ENCODE assay signal across 7 mouse cellular contexts in the genomic region with DNA sequence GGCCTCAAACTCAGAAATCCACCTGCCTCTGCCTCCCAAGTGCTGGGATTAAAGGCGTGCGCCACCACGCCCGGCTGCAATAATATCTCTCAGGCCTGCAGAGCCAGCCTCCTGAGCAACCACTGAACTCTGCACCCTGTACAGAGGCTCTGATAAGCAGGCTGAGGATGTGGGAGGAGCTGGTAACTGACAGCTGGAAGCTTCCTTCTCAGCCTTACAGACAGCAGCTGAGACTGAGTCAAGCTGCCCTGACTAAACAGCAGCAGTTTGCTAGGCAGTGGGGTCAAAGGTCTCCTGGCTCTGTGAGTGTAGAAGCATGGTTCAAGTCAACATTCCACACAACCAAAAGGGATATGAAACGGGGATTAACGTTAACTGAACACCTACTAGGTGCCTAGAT. TPM values are rescaled to one million over a fixed set of nuclear protein-coding genes. Genes with fewer than 3 reads are reported as not detected.
DNase-seq lines count a peak whose midpoint lies in the region; ATAC-seq and TF ChIP-seq lines count a peak whose summit lies in the region.

No protein-coding gene starts in this region.

- peak overlapping the region; percentile 65 for H3K27ac ChIP-seq in MEL (ENCODE audit: control insufficient read depth, low read depth, low read length)
- peak overlapping the region; percentile 81 for H3K27ac ChIP-seq in intestine, embryonic 15.5 days
- H3K27ac ChIP-seq in lung, embryonic 16.5 days (ENCODE audit: low read length): 0 out of 2 replicates have a peak overlapping the region, but pooled peaks have one; percentile 36
- H3K27ac ChIP-seq in left cerebral cortex, adult 2 months: no peak overlapping the region

- TF ChIP-seq EP300 in MEL (IDR thresholded peaks at IDR 0.05; ENCODE audit: low read depth in 1 of 2, low read length in 2 of 2): peak; percentile 68 to 84

- peaks cover 0 to 20% of the 10 kb centered on the region in 2 experiments; a peak in 2 of 4 replicates for H3K36me3 ChIP-seq in MEL (ENCODE audit: control insufficient read depth in 1 of 2, insufficient read depth in 2 of 2, low read length in 2 of 2)
- no peaks in the 10 kb centered on the region for H3K36me3 ChIP-seq in intestine, embryonic 15.5 days
- H3K36me3 ChIP-seq in lung, embryonic 16.5 days (ENCODE audit: control insufficient read depth, insufficient read depth, low read length): no peaks in the 10 kb centered on the region

- DNase-seq in MEL (ENCODE audit: low read depth, low spot score): peak; percentile 96
- peak; percentile 59 for DNase-seq in c-Kit-positive CD71-positive TER-119-negative erythroid progenitor cells, embryonic 14.5 days (ENCODE audit: low read depth)
- DNase-seq in thymus, postnatal 14 days: peak; percentile 80
- DNase-seq in left cerebral cortex, postnatal 4 days: no peak
- no peak for DNase-seq in left cerebral cortex, adult 2 months (ENCODE audit: extremely low spot score in 1 of 2, low spot score in 2 of 2)

- TF ChIP-seq POLR2A in MEL (IDR thresholded peaks at IDR 0.05; ENCODE audit: control insufficient read depth in 1 of 2, insufficient read depth in 1 of 2, low read depth in 1 of 2, low read length in 2 of 2, poor library complexity in 1 of 2): peak in 1 of 2 experiments; percentile 56; a peak in 1 of 4 replicates

- H3K4me1 ChIP-seq in MEL (ENCODE audit: control insufficient read depth in 1 of 2, insufficient read depth in 2 of 2, low read length in 2 of 2): peaks cover 21 to 40% of the 10 kb centered on the region in 2 experiments
- peaks cover 14% of the 10 kb centered on the region for H3K4me1 ChIP-seq in intestine, embryonic 15.5 days (replicated peaks)
- peaks cover 29% of the 10 kb centered on the region for H3K4me1 ChIP-seq in lung, embryonic 16.5 days (replicated peaks; ENCODE audit: control insufficient read depth, insufficient read depth, low read length)

- no peak for TF ChIP-seq RAD21 in MEL (IDR thresholded peaks at IDR 0.05; ENCODE audit: low read depth, low read length)

- TF ChIP-seq CTCF in MEL (IDR thresholded peaks at IDR 0.05 in 2 of 3, conservative IDR thresholded peaks at IDR 0.05 in 1 of 3; ENCODE audit: control insufficient read depth in 1 of 3, insufficient read depth in 1 of 3, low read depth in 2 of 3, low read length in 3 of 3, poor library complexity in 1 of 3, severe bottlenecking in 1 of 3): no peak
- no peak for TF ChIP-seq CTCF in left cerebral cortex, adult 2 months (IDR thresholded peaks at IDR 0.05)

- 40% methylated on average over 6 of the region's 6 CpGs for WGBS in intestine, embryonic 15.5 days
- WGBS in lung, embryonic 16.5 days: 36% methylated on average over 6 of the region's 6 CpGs

- no peaks in the 10 kb centered on the region for H3K27me3 ChIP-seq in MEL (ENCODE audit: control insufficient read depth in 1 of 2, insufficient read depth in 2 of 2, low read length in 2 of 2)
- no peaks in the 10 kb centered on the region for H3K27me3 ChIP-seq in intestine, embryonic 15.5 days (replicated peaks)
- H3K27me3 ChIP-seq in lung, embryonic 16.5 days (ENCODE audit: control insufficient read depth, insufficient read depth, low read depth, low read length): no peaks in the 10 kb centered on the region

- no peak overlapping the region for H3K4me2 ChIP-seq in intestine, embryonic 15.5 days (replicated peaks)
- no peak overlapping the region for H3K4me2 ChIP-seq in lung, embryonic 16.5 days (ENCODE audit: low read depth, low read length)

- no peaks in the 10 kb centered on the region for H3K79me2 ChIP-seq in MEL (ENCODE audit: control insufficient read depth, insufficient read depth, low read length, poor library complexity)

- H3K9me3 ChIP-seq in MEL (replicated peaks; ENCODE audit: insufficient read depth, low read length): no peaks in the 10 kb centered on the region
- no peaks in the 10 kb centered on the region for H3K9me3 ChIP-seq in intestine, embryonic 15.5 days
- no peaks in the 10 kb centered on the region for H3K9me3 ChIP-seq in lung, embryonic 16.5 days (ENCODE audit: control insufficient read depth, low read length)

- intact Hi-C loops in left cerebral cortex, postnatal 4 days (cut with DNase I): no loop called here
- intact Hi-C loops in left cerebral cortex, adult 2 months (cut with DNase I): no loop called here

- peak overlapping the region; percentile 23; the same call in 1 of the 2 replicates for H3K9ac ChIP-seq in MEL (ENCODE audit: control insufficient read depth, low read depth, low read length, poor library complexity, severe bottlenecking)
- no peak overlapping the region for H3K9ac ChIP-seq in intestine, embryonic 15.5 days
- no peak overlapping the region for H3K9ac ChIP-seq in lung, embryonic 16.5 days (ENCODE audit: low read length)

- ATAC-seq in intestine, embryonic 15.5 days: peak; percentile 96
- peak; percentile 89 for ATAC-seq in lung, embryonic 16.5 days (ENCODE audit: low read depth)

- H3K4me3 ChIP-seq in MEL (ENCODE audit: control insufficient read depth in 1 of 2, insufficient read depth in 1 of 2, low read depth in 2 of 2, low read length in 2 of 2): no peak overlapping the region
- no peak overlapping the region for H3K4me3 ChIP-seq in intestine, embryonic 15.5 days (replicated peaks)
- no peak overlapping the region for H3K4me3 ChIP-seq in lung, embryonic 16.5 days (ENCODE audit: low read length)
- no peak overlapping the region for H3K4me3 ChIP-seq in left cerebral cortex, adult 2 months

TF ChIP-seq in MEL, 35 proteins besides CTCF, POLR2A, EP300 and RAD21 (continues in another document):
- TF ChIP-seq ELF1 (IDR thresholded peaks at IDR 0.05; ENCODE audit: low read depth, low read length) (peak; percentile 30; the same call in 1 of the 2 replicates), ZKSCAN1 (IDR thresholded peaks at IDR 0.05; ENCODE audit: low read depth, low read length) (peak; percentile 69; the same call in 1 of the 2 replicates), NELFE (IDR thresholded peaks at IDR 0.05; ENCODE audit: low read depth, low read length) (peak; percentile 42; the same call in 1 of the 2 replicates), JUND (IDR thresholded peaks at IDR 0.05; ENCODE audit: low read depth, low read length) (no peak), KAT2A (conservative IDR thresholded peaks at IDR 0.05; ENCODE audit: low read depth, low read length) (no peak; the same call in 1 of the 2 replicates), MAFK (IDR thresholded peaks at IDR 0.05; ENCODE audit: borderline replicate concordance, low read depth, low read length) (peak; percentile 12; the same call in 1 of the 2 replicates), HCFC1 (IDR thresholded peaks at IDR 0.05; ENCODE audit: low read depth, low read length) (peak; percentile 60; the same call in 1 of the 2 replicates), USF2 (IDR thresholded peaks at IDR 0.05; ENCODE audit: borderline replicate concordance in 1 of 2, insufficient read depth in 1 of 2, low read depth in 1 of 2, low read length in 2 of 2) (no peak), SIN3A (IDR thresholded peaks at IDR 0.05; ENCODE audit: low read length) (peak; percentile 93), TCF12 (IDR thresholded peaks at IDR 0.05; ENCODE audit: low read depth, low read length) (peak; percentile 74; the same call in 1 of the 2 replicates), GABPA (IDR thresholded peaks at IDR 0.05; ENCODE audit: low read depth, low read length) (no peak), CHD1 (IDR thresholded peaks at IDR 0.05; ENCODE audit: low read depth, low read length) (0 out of 2 replicates have a peak, but pooled peaks have one; percentile 62), NRF1 (IDR thresholded peaks at IDR 0.05; ENCODE audit: insufficient read depth, low read depth, low read length, poor library complexity, severe bottlenecking) (0 out of 2 replicates have a peak, but pooled peaks have one; percentile 33), TBP (IDR thresholded peaks at IDR 0.05; ENCODE audit: low read depth, low read length) (peak; percentile 82), RCOR1 (IDR thresholded peaks at IDR 0.05; ENCODE audit: low read depth, low read length) (peak; percentile 68), POLR2AphosphoS2 (IDR thresholded peaks at IDR 0.05; ENCODE audit: low read length) (no peak)

RNA-seq across cellular contexts. Expression of a gene that starts 8.0 kb away (rescaled TPM):
- total RNA-seq in MEL (2012; rRNA removed): 1,212 and 1,976 TPM in 2 replicates
- 1,000 to 10,000 TPM in 1 of 2 experiments, 100 to 1,000 TPM in 1; 613 to 2,637 TPM for polyA plus RNA-seq in MEL (2012; ENCODE audit: insufficient read depth in 1 of 2, insufficient read length in 2 of 2, low read depth in 1 of 2, low replicate concordance in 2 of 2, missing spikeins in 1 of 2)
- 2,580 and 2,742 TPM in 2 replicates for polyA plus RNA-seq in intestine, embryonic 15.5 days (2015; fragmentation: Nextera tagmentation; extraction: Ambion mirVana)
- 1,668 and 1,763 TPM in 2 replicates for polyA plus RNA-seq in lung, embryonic 16.5 days (2015; fragmentation: Nextera tagmentation; extraction: Ambion mirVana)
- 100 to 1,000 TPM; 335 to 366 TPM for total RNA-seq in left cerebral cortex, postnatal 4 days (2021)
- total RNA-seq in left cerebral cortex, adult 2 months (2021): 100 to 1,000 TPM; 342 to 356 TPM

RNA-seq across cellular contexts. Expression of a gene that starts 27.7 kb away (rescaled TPM):
- total RNA-seq in MEL (2012; rRNA removed): not detected in 2 replicates
- not detected for polyA plus RNA-seq in MEL (2012; ENCODE audit: insufficient read depth in 1 of 2, insufficient read length in 2 of 2, low read depth in 1 of 2, low replicate concordance in 2 of 2, missing spikeins in 1 of 2)
- not detected in 2 replicates for polyA plus RNA-seq in intestine, embryonic 15.5 days (2015; fragmentation: Nextera tagmentation; extraction: Ambion mirVana)
- 0.14 and 0.67 TPM in 2 replicates for polyA plus RNA-seq in lung, embryonic 16.5 days (2015; fragmentation: Nextera tagmentation; extraction: Ambion mirVana)
- not detected for total RNA-seq in left cerebral cortex, postnatal 4 days (2021)
- total RNA-seq in left cerebral cortex, adult 2 months (2021): not detected

RNA-seq across cellular contexts. Expression of a gene that starts 37.4 kb away (rescaled TPM):
- total RNA-seq in MEL (2012; rRNA removed): 122 and 142 TPM in 2 replicates
- polyA plus RNA-seq in MEL (2012; ENCODE audit: insufficient read depth in 1 of 2, insufficient read length in 2 of 2, low read depth in 1 of 2, low replicate concordance in 2 of 2, missing spikeins in 1 of 2): 100 to 1,000 TPM in 1 of 2 experiments, not detected in 1; 105 TPM
- polyA plus RNA-seq in intestine, embryonic 15.5 days (2015; fragmentation: Nextera tagmentation; extraction: Ambion mirVana): 63.3 and 72.8 TPM in 2 replicates
- 40.6 and 41.7 TPM in 2 replicates for polyA plus RNA-seq in lung, embryonic 16.5 days (2015; fragmentation: Nextera tagmentation; extraction: Ambion mirVana)
- total RNA-seq in left cerebral cortex, postnatal 4 days (2021): 10 to 100 TPM; 39.3 to 42.6 TPM
- total RNA-seq in left cerebral cortex, adult 2 months (2021): 10 to 100 TPM; 34.3 to 36.4 TPM

RNA-seq across cellular contexts. Expression of a gene that starts 37.4 kb away (rescaled TPM):
- 15.5 and 19.3 TPM in 2 replicates for total RNA-seq in MEL (2012; rRNA removed)
- 10 to 100 TPM in 1 of 2 experiments, not detected in 1; 20.2 TPM for polyA plus RNA-seq in MEL (2012; ENCODE audit: insufficient read depth in 1 of 2, insufficient read length in 2 of 2, low read depth in 1 of 2, low replicate concordance in 2 of 2, missing spikeins in 1 of 2)
- polyA plus RNA-seq in intestine, embryonic 15.5 days (2015; fragmentation: Nextera tagmentation; extraction: Ambion mirVana): 23.2 and 23.3 TPM in 2 replicates
- 21.4 and 23.5 TPM in 2 replicates for polyA plus RNA-seq in lung, embryonic 16.5 days (2015; fragmentation: Nextera tagmentation; extraction: Ambion mirVana)
- 10 to 100 TPM; 15.5 to 16.5 TPM for total RNA-seq in left cerebral cortex, postnatal 4 days (2021)
- 10 to 100 TPM; 14.6 to 16.8 TPM for total RNA-seq in left cerebral cortex, adult 2 months (2021)

Comparison
In these comparisons a context has a peak if more than half of its experiments do, and no peak if none do; other contexts are left out.
1. DNase-seq: peak in MEL (single experiment), c-Kit-positive CD71-positive TER-119-negative erythroid progenitor cells, embryonic 14.5 days (single experiment) and thymus, postnatal 14 days (single experiment); none in left cerebral cortex, postnatal 4 days (single experiment) and left cerebral cortex, adult 2 months (0 of 2).